Mouse (Mus musculus): Measurements from ENCODE around the gene Cdkn1a. TPM values are rescaled to one million over a fixed set of nuclear protein-coding genes. Genes with fewer than 3 reads are reported as not detected.
A peak's percentile ranks its signal among the peaks of the same experiment; 100 is the strongest.

The Cdkn1a gene
- polyA plus RNA-seq, 1 experiment, result 197 TPM

DNA sequence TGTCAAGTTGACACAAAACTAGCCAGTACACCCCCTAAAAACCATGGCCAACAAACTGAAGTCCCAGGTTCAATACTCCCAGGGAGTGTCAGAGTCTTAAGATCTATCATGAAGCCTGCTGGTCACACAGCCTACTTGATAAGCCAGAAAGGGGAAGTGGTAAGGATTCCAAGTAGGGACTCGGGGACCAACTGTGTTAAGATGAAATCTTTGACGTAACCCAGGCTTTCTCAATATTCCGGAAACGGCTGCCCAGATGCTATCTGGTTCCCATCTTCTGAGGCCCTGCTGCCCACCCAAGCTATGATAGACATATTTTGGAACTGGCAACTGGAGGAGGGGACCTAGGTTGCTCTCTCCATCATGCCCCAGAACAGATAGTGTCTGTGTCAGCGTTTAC is 20.6 kb downstream of the Cdkn1a start:
- Histone ChIP-seq H3K27ac (ENCODE audit: insufficient read depth, low read depth, low read length) (no peak overlapping the region), H3K4me3 (ENCODE audit: insufficient read depth, low read length) (no peak overlapping the region), H3K4me1 (ENCODE audit: control insufficient read depth, insufficient read depth, low read length) (peaks cover 17% of the 10 kb centered on the region)
- TF ChIP-seq POLR2A (IDR thresholded peaks at IDR 0.05; ENCODE audit: borderline replicate concordance, low read depth, low read length), result no peak
- TF ChIP-seq CTCF (IDR thresholded peaks at IDR 0.05; ENCODE audit: low read depth, low read length), result no peak

DNA sequence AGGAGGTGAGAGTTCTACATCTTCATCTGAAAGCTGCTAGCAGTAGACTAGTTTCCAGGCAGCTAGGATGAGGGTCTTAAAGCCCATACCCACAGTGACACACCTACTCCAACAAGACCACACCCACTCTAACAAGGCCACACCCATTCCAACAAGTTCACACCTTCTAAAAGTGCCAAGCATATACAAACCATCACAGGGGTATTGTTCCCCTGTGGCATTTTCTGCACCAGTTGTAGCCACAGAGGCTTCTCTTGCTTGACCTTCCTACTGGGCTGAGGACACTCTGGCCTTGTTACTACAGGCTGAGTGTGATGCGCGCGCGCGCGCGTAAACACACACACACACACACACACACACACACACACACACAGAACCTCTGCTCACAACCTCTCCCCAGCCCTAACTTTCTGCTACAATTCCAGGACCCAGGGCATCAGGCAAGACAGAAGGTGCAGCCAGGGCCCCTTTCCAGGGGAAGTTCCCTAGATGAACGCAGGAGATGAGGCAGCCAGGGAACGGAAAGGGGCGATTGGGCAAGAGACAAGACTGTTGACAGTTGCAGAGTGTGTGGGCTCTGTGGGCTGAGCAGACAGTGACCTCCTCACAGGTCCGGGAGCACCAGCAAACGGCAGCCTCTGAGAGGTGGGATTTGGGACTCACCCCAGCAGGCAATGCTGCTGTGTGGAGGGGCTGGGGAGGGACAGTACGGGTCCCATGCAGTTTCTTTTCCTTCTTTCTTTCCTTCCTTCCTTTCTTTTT is 23.0 kb downstream of the Cdkn1a start, which contains the start of gene Rab44:
Gene Rab44 (plus strand): TSS at position 555 of the 762 bp plus-strand sequence.
- TF ChIP-seq CTCF (IDR thresholded peaks at IDR 0.05; ENCODE audit: low read depth, low read length) (no peak), POLR2A (IDR thresholded peaks at IDR 0.05; ENCODE audit: borderline replicate concordance, low read depth, low read length) (no peak)
- Histone ChIP-seq H3K4me3 (ENCODE audit: insufficient read depth, low read length) (0 out of 2 replicates have a peak within 1 kb of the TSS, but pooled peaks have one; percentile 7), H3K4me1 (ENCODE audit: control insufficient read depth, insufficient read depth, low read length) (peaks cover 17% of the 10 kb centered on the region), H3K27ac (ENCODE audit: insufficient read depth, low read depth, low read length) (no peak within 1 kb of the TSS)

DNA sequence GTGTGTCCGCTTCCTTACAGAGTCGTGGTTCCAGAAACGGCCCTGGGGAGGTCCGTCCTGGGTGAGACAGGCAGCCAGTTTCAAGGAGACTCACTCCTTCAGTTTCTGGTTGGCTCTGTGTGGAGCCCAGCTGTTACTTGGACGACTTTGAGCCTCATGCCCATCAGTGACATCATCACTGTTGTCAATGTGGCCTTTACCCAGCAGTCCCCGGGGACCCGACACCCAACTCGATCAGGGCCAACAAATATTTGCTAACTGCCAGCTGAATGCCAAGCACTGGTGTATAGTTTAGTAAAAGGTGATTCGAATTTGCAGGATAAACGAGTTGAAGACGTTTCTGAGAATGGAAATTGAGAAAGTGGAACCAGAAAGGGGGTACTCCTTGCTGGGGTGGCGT is 25.2 kb downstream of the Cdkn1a start:
- Histone ChIP-seq H3K27ac (ENCODE audit: insufficient read depth, low read depth, low read length) (no peak overlapping the region), H3K4me1 (ENCODE audit: control insufficient read depth, insufficient read depth, low read length) (peaks cover 17% of the 10 kb centered on the region), H3K4me3 (ENCODE audit: insufficient read depth, low read length) (no peak overlapping the region)
- TF ChIP-seq POLR2A (IDR thresholded peaks at IDR 0.05; ENCODE audit: borderline replicate concordance, low read depth, low read length) (no peak), CTCF (IDR thresholded peaks at IDR 0.05; ENCODE audit: low read depth, low read length) (no peak)

DNA sequence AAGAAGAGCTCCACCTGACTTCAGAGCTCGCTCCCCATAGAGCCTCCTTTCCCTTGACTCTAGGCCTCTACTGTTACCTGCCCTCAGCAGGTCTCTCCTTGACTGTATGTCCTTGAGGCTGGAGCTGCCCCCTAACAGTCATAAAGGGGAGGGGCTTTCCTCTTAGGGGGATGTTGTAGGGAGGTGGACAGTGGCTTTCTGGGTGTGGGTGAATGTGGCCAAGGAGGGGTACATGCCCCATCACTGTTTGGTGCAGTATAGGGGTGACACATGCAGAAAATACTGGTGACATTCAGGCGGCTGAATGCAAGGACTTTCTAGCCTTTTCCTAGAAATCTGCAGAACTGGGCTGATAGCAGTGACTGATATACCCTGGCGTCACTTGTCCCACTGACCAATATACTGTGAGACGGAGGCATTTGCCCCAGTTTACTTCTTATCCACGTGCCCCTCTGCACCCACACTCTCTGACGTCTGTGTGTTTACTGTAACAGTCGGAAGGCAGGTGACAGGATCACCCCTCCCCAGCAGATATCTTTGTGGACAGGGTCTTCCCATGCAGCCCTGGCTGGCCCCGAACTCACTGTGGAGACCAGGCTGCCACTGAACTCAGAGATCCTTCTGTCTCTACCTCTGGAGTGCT is 26.4 kb downstream of the Cdkn1a start:
- no peak overlapping the region for H3K27ac ChIP-seq (ENCODE audit: insufficient read depth, low read depth, low read length)
- TF ChIP-seq POLR2A (IDR thresholded peaks at IDR 0.05; ENCODE audit: borderline replicate concordance, low read depth, low read length), result no peak
- no peak for TF ChIP-seq CTCF (IDR thresholded peaks at IDR 0.05; ENCODE audit: low read depth, low read length)
- H3K4me1 ChIP-seq (ENCODE audit: control insufficient read depth, insufficient read depth, low read length), result peaks cover 12% of the 10 kb centered on the region

DNA sequence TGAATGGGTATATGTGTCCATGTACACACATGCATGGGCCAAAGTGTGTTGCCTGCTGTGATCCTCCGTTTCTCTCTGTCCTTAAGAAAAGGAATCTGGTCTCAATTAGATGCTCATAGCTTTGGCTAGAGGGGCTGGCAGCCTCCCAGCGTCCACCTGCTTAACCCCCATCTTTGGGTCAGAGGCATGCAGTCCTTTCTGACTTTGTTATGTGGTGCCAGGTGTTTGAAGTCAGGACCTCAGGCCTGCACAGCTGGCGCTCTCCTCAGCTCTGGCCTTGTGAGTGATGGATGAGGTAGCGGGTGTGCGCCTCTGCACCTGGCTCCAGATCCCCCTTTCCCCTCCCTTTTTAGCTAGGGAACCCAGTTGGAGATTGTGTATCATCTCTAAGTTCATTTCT is 27.3 kb downstream of the Cdkn1a start:
- no peak for TF ChIP-seq CTCF (IDR thresholded peaks at IDR 0.05; ENCODE audit: low read depth, low read length)
- H3K27ac ChIP-seq (ENCODE audit: insufficient read depth, low read depth, low read length), result no peak overlapping the region
- H3K4me1 ChIP-seq (ENCODE audit: control insufficient read depth, insufficient read depth, low read length), result peaks cover 12% of the 10 kb centered on the region

More for the DNA sequence above, 26.4 kb downstream of the Cdkn1a start:
- H3K4me3 ChIP-seq (ENCODE audit: insufficient read depth, low read length), result no peak overlapping the region

DNA sequence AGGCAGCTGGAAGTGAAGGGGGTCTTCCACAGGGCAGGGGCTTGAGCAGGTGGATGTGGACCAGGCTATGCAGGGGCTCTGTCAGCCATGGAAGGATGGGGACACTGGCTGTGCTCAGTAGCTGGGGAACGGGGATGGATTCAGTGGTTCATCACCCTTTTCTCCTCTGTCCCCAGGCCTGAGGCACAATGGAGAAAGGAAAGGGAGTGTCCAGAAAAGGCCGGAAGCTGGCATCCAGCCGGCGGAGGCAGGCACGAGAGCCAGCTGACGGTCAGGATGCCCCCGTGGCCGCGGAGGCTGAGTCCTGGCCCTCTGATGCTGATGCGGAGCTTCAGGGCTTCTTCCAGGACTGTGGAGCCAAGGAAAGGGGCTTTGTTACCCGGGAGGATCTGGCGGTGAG is 29.9 kb downstream of the Cdkn1a start:
- no peak overlapping the region for H3K4me3 ChIP-seq (ENCODE audit: insufficient read depth, low read length)
- TF ChIP-seq POLR2A (IDR thresholded peaks at IDR 0.05; ENCODE audit: borderline replicate concordance, low read depth, low read length) (no peak), CTCF (IDR thresholded peaks at IDR 0.05; ENCODE audit: low read depth, low read length) (no peak)
- peaks cover 2% of the 10 kb centered on the region; the same call in 1 of the 2 replicates for H3K4me1 ChIP-seq (ENCODE audit: control insufficient read depth, insufficient read depth, low read length)
- no peak overlapping the region for H3K27ac ChIP-seq (ENCODE audit: insufficient read depth, low read depth, low read length)

More for the DNA sequence above, 27.3 kb downstream of the Cdkn1a start:
- H3K4me3 ChIP-seq (ENCODE audit: insufficient read depth, low read length), result no peak overlapping the region

DNA sequence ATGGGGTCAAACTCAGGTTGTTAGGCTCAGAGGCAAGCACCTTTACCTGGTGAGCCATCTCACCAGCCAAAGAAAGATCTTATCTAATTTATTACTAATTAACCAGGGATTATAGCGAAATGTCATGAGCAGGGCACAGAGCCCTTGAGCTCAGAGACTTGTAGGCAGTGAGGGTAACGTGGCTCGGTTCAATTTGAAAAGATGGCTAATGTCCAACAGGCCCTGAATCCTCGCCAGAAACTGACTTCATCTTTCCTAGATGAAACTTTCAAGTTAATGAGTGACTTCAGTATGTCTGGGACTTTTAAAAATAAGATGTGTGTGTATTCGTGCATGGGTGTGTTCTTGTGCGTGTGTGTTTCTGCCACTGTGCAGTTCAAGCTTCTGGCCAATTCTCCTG is 32.0 kb downstream of the Cdkn1a start:
- H3K4me1 ChIP-seq (ENCODE audit: control insufficient read depth, insufficient read depth, low read length), result peaks cover 2% of the 10 kb centered on the region; the same call in 1 of the 2 replicates
- H3K4me3 ChIP-seq (ENCODE audit: insufficient read depth, low read length), result no peak overlapping the region
- no peak overlapping the region for H3K27ac ChIP-seq (ENCODE audit: insufficient read depth, low read depth, low read length)
- TF ChIP-seq POLR2A (IDR thresholded peaks at IDR 0.05; ENCODE audit: borderline replicate concordance, low read depth, low read length) (no peak), CTCF (IDR thresholded peaks at IDR 0.05; ENCODE audit: low read depth, low read length) (no peak)

DNA sequence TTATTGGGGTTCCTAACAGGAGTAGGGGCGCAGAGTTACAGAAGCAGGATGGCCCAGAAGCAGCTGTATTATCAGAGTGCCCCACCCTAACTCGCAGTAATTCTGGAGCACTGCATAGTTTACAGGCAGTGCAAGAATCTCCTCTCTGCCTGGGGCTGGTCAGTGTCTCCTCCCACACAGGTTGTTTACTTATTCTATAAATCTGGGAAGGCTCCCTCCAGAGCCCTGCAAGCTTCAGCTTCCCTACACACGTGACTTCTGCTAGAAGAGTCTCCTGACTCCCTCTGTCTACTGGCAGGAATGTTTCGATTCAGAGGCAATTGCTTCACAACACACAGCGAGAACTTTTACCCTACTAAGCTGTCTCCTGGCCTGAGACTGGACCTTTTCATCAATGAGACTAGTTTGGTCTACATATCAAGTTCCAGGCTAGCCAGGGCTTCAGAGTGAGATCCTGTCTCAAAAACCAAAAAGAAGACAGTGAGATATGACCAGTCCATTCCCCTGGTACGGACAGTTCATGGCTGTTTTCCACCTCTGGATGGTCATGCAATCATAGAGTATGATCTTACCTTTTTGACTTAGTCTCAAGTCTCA is 32.9 kb downstream of the Cdkn1a start:
- Histone ChIP-seq H3K27ac (ENCODE audit: insufficient read depth, low read depth, low read length) (no peak overlapping the region), H3K4me3 (ENCODE audit: insufficient read depth, low read length) (no peak overlapping the region), H3K4me1 (ENCODE audit: control insufficient read depth, insufficient read depth, low read length) (peaks cover 2% of the 10 kb centered on the region; the same call in 1 of the 2 replicates)
- TF ChIP-seq POLR2A (IDR thresholded peaks at IDR 0.05; ENCODE audit: borderline replicate concordance, low read depth, low read length) (no peak), CTCF (IDR thresholded peaks at IDR 0.05; ENCODE audit: low read depth, low read length) (no peak)

DNA sequence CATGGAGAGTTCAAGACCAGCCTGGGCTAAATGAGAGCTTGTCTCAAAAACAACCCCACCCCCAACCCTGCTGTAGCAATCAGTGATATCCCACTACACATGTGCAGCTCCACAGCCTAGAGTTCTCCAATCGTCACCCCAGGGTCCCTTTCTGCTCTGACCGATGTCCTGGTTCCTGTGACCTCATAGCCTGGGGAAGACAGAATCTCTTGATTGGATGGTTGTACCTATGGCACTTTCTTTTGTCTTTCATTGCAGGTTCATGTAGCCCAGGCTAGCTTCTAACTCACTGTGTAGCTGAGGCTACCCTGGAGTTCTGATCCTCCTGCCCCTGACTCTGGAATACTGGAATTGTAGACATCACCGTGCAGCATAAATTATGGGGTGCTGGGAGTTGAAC is 35.8 kb downstream of the Cdkn1a start:
- TF ChIP-seq CTCF (IDR thresholded peaks at IDR 0.05; ENCODE audit: low read depth, low read length), result no peak
- no peak for TF ChIP-seq POLR2A (IDR thresholded peaks at IDR 0.05; ENCODE audit: borderline replicate concordance, low read depth, low read length)
- no peak overlapping the region for H3K4me3 ChIP-seq (ENCODE audit: insufficient read depth, low read length)
- H3K27ac ChIP-seq (ENCODE audit: insufficient read depth, low read depth, low read length), result no peak overlapping the region
- H3K4me1 ChIP-seq (ENCODE audit: control insufficient read depth, insufficient read depth, low read length), result peaks cover 2% of the 10 kb centered on the region; the same call in 1 of the 2 replicates

DNA sequence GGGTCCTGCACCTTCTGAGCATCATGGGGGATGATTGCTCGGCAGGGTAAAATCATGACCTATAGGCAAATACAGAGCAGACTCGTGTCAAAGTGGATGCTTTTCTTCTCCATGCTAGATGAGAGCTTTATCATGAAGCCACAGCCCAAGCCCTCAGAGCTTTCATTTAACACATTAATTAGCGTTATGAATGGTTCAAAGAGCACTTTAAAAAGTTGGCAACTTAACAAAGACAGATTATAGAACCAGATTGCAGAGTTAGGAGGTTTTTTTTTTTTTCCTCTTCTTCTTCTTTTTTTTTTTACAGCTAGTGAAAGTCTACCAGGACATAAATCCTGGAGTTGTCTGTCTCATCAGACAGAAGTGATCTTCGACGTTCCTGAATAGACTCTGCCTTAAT is 38.6 kb downstream of the Cdkn1a start:
- Histone ChIP-seq H3K4me1 (ENCODE audit: control insufficient read depth, insufficient read depth, low read length) (peaks cover 2% of the 10 kb centered on the region; the same call in 1 of the 2 replicates), H3K4me3 (ENCODE audit: insufficient read depth, low read length) (no peak overlapping the region), H3K27ac (ENCODE audit: insufficient read depth, low read depth, low read length) (no peak overlapping the region)
- TF ChIP-seq CTCF (IDR thresholded peaks at IDR 0.05; ENCODE audit: low read depth, low read length) (no peak), POLR2A (IDR thresholded peaks at IDR 0.05; ENCODE audit: borderline replicate concordance, low read depth, low read length) (no peak)
